Mouse (Mus musculus): ENCODE results near the gene Fem1b. TPM values are rescaled to one million over a fixed set of nuclear protein-coding genes. Genes with fewer than 3 reads are reported as not detected.
"Not testable (repeated sequence)": the region's sequence is repeated elsewhere in the genome, so short reads cannot be mapped to it uniquely, and the experiment has no call there.

Gene Fem1b
- total RNA-seq, 1 experiment from 2014 or later = 22.7 TPM

- no peak for ATAC-seq (ENCODE audit: extremely low read depth, insufficient number of reproducible peaks, low FRiP score, poor library complexity, severe bottlenecking)
Measured at GRCm38 (mm10) chr9:62829877-62830276, 18.1 kb upstream of the Fem1b start.

- ATAC-seq (ENCODE audit: extremely low read depth, insufficient number of reproducible peaks, low FRiP score, poor library complexity, severe bottlenecking) = peak; percentile 94
Measured at GRCm38 (mm10) chr9:62828662-62829086, 16.9 kb upstream of the Fem1b start.

GRCm38 (mm10) chr9:62827939-62828652 lies 16.4 kb upstream of the Fem1b start:
- ATAC-seq (ENCODE audit: extremely low read depth, insufficient number of reproducible peaks, low FRiP score, poor library complexity, severe bottlenecking) = no peak

- no peak for ATAC-seq (ENCODE audit: extremely low read depth, insufficient number of reproducible peaks, low FRiP score, poor library complexity, severe bottlenecking)
Measured at GRCm38 (mm10) chr9:62826456-62826855, 14.7 kb upstream of the Fem1b start.

GRCm38 (mm10) chr9:62825791-62826393 lies 14.2 kb upstream of the Fem1b start:
- no peak for ATAC-seq (ENCODE audit: extremely low read depth, insufficient number of reproducible peaks, low FRiP score, poor library complexity, severe bottlenecking)

GRCm38 (mm10) chr9:62821811-62822210 lies 10.1 kb upstream of the Fem1b start:
- no peak for ATAC-seq (ENCODE audit: extremely low read depth, insufficient number of reproducible peaks, low FRiP score, poor library complexity, severe bottlenecking)

- ATAC-seq (ENCODE audit: extremely low read depth, insufficient number of reproducible peaks, low FRiP score, poor library complexity, severe bottlenecking) = no peak
Measured at GRCm38 (mm10) chr9:62820829-62821228, 9.1 kb upstream of the Fem1b start.

- ATAC-seq (ENCODE audit: extremely low read depth, insufficient number of reproducible peaks, low FRiP score, poor library complexity, severe bottlenecking) = not testable (repeated sequence)
Measured at GRCm38 (mm10) chr9:62819910-62820309, 8.2 kb upstream of the Fem1b start.

GRCm38 (mm10) chr9:62819494-62819893 lies 7.8 kb upstream of the Fem1b start:
- ATAC-seq (ENCODE audit: extremely low read depth, insufficient number of reproducible peaks, low FRiP score, poor library complexity, severe bottlenecking) = no peak

GRCm38 (mm10) chr9:62817828-62818614 lies 6.3 kb upstream of the Fem1b start:
- ATAC-seq (ENCODE audit: extremely low read depth, insufficient number of reproducible peaks, low FRiP score, poor library complexity, severe bottlenecking) = no peak

GRCm38 (mm10) chr9:62817099-62817571 lies 5.4 kb upstream of the Fem1b start:
- ATAC-seq (ENCODE audit: extremely low read depth, insufficient number of reproducible peaks, low FRiP score, poor library complexity, severe bottlenecking) = 0 out of 2 replicates have a peak, but pooled peaks have one; percentile 28

GRCm38 (mm10) chr9:62816323-62817098 lies 4.8 kb upstream of the Fem1b start:
- ATAC-seq (ENCODE audit: extremely low read depth, insufficient number of reproducible peaks, low FRiP score, poor library complexity, severe bottlenecking) = no peak

GRCm38 (mm10) chr9:62814751-62815150 lies 3.0 kb upstream of the Fem1b start:
- no peak for ATAC-seq (ENCODE audit: extremely low read depth, insufficient number of reproducible peaks, low FRiP score, poor library complexity, severe bottlenecking)

GRCm38 (mm10) chr9:62812216-62813049 lies 699 bp upstream of the Fem1b start:
- ATAC-seq (ENCODE audit: extremely low read depth, insufficient number of reproducible peaks, low FRiP score, poor library complexity, severe bottlenecking) = no peak

- ATAC-seq (ENCODE audit: extremely low read depth, insufficient number of reproducible peaks, low FRiP score, poor library complexity, severe bottlenecking) = peak; percentile 38; the same call in 1 of the 2 replicates
Measured at GRCm38 (mm10) chr9:62810543-62811515, 905 bp downstream of the Fem1b start.

- ATAC-seq (ENCODE audit: extremely low read depth, insufficient number of reproducible peaks, low FRiP score, poor library complexity, severe bottlenecking) = no peak
Measured at GRCm38 (mm10) chr9:62810095-62810494, 1.6 kb downstream of the Fem1b start.

- ATAC-seq (ENCODE audit: extremely low read depth, insufficient number of reproducible peaks, low FRiP score, poor library complexity, severe bottlenecking) = not testable (repeated sequence)
Measured at GRCm38 (mm10) chr9:62799218-62799617, 12.5 kb downstream of the Fem1b start.

Measured in neutrophil, adult 5-6 weeks (primary cell).